Mouse (Mus musculus) lung, postnatal 10 days (tissue): ENCODE measurements at regions not wholly inside any gene's neighbourhood (a gene's known extent, or its start where the extent isn't known, plus 50 kb on each side); places are given as distances from the start of the nearest gene placed in this dataset.
A peak's percentile ranks its signal among the peaks of the same experiment; 100 is the strongest.

Experiments
- DNase-seq: peaks from one replicate; pipeline ENCODE4 v3.0.0; 2021

GRCm38 (mm10) chr1:194161469-194161868 lies 456.5 kb upstream of the Plxna2 start:
- no peak for DNase-seq

DNA sequence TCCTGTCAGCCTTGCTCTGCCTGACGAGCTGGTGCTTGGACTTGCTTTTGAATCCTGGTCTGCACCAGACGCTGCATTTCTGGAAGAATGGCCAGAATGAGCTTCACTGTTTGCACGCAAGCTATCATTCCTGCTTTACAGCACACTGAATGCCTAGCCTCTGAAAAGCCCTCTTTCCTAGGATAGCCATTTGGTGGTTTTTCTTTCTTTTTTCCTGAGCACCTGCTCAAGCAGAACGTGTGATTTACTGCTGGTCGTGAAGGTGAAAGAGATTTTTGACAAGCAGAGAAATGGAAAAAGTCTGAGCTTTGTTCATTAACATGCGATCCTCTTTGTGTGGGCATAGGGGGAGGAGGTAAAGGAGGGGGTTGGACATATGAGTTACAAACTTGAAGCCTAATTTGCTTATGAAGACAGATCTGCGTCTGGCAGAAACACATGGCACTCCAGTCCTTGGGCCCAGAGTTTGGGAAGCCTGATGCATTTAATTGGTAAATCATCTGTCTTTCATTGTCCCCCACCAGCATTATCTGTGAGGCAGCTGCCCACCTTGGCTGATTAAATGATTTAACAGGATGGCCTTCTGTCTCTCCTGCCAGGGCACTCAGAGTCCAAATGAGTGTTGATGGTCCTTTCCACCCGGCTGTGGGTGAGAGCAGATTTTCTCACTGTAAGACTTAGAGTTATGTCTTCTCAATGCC lies 457.1 kb upstream of the Plxna2 start:
- DNase-seq = no peak

DNA sequence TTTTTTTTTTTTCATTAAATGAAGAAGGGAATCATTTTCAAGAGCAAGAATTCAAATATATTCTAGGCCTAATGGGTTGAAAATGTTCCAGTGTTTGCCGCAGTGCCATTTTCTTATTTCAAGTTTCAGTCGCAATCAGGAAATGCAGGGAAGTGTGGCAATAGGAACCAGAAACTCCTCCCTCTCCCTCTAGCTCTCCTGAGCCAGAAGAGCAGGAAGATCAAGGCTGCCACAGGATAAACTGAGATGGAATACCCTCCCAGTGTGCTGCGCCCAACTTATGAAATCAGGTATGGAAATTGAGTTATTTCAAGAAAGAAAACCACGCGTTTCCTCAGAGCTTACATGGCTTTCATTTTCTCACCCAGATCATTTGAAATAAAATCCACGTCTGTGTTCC lies 460.8 kb upstream of the Plxna2 start:
- DNase-seq = no peak

DNA sequence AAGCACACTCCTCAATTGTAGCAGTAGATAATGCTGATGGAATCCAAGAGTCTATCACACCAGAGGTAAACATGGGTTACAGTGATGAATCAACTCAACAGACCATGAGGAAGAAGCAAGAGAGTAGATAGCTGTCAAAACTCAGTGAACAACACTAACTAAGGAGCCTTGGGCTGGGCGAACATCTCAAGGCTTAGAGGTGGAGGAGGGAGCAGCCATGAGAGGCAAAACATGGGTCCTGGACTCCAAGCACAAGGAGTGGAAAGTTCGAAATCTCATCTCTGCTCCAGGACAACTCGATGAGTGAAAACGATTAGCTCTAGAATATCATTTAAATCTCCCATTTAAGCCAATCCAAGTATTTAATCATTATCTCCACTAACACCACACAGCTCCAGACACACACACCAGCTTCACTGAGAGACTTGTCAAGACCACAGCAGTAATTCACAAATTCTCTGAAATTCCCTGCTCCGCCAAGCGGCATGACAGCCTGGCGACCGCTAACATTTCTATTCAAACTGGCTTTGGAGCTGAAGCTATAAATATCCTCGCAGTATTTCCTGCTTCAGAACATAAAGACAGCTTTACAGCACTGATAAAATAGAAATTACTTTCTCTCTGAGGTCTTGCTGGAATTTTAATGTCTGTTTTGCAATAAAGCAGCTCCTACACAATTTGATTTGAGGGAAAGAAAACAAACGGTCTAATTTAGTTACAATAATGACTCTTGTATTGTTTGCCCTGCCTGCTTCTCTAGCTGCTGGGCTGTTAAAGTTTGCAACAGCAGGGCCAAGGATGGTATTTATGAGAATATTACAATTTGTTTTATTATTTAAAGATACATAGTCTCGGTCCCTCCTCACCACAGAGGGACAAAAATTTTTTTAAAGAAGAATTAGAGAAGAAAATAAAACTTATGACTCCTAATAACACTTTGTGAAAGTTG lies 469.3 kb upstream of the Plxna2 start:
- peak; percentile 7 for DNase-seq

GRCm38 (mm10) chr1:194117631-194118360 lies 500.2 kb upstream of the Plxna2 start:
- DNase-seq = no peak

DNA sequence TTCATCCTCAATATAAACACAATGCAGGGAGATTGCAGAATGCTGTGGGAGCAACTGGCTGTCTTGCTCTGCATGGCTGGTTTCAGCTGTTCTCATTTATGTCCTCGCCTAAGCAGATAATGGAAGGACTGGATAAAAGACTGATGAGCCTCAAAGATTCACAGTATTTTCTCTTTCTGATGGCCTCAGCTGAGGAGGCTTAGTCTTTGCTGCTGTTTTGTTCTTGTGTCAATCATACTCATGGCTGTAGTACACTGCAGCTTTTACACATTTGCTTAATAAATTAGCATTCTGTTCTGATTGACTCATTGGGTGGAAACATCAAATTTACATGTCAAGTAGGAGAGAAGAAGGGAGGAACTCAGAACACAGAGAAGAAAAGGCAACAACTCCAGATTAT lies 503.6 kb upstream of the Plxna2 start:
- no peak for DNase-seq

GRCm38 (mm10) chr1:194111931-194112330 lies 506.1 kb upstream of the Plxna2 start:
- no peak for DNase-seq

GRCm38 (mm10) chr1:194109172-194110071 lies 508.6 kb upstream of the Plxna2 start:
- no peak for DNase-seq

DNA sequence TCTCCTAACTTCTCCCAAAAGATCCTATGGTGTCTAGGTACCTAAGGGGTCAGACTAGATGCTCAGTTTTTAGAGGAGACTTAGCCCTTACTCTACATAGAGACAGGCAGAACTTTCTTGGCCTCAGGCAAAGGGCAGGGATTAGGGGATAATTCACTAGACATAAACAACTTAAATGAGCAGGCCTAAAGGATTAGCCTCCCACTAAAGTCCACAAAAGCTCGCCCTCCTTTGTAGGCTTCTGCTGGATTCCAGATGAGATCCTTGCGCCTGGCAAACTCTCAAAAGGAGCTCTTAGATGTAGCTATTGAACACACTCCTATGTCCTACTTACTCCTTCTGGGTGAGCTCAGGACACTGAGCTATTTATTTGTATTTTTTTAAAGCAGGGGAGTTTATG lies 509.9 kb upstream of the Plxna2 start:
- no peak for DNase-seq

DNA sequence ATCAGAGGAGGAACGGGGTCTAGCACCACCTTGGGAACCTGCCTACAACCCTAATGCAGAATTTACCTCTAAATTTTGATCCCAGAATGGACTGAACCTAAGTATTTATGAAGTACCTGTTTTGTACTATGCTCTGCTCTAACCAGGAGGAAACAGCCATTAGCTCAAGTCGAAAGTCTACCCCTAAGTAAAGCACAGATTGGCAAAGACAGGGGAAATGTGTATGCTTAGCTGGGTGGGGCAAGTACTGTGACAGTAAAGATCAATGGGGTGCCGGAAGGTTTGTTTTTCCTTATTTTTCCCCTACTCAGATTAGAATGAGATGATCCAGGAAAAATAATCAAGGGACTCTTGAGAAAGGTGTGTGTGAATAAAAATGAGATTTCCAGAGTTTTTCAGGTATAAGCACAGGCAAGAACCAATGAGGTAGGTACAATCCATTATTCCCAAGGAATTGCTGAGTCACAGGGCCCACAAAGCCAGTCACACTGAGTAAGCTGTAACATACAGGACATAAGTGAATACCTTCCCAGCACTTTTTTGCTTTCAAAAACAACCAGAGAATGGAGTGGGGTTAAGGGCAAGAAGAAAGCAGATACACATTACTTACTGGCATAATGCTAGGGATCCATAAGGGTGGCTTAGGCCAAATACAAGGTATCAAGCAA lies 510.6 kb upstream of the Plxna2 start:
- DNase-seq = no peak

- no peak for DNase-seq
These were observed 528.0 kb upstream of the Plxna2 start for GRCm38 (mm10) chr1:194089918-194090548.

GRCm38 (mm10) chr1:194058512-194058911 lies 559.5 kb upstream of the Plxna2 start:
- DNase-seq = no peak

GRCm38 (mm10) chr1:194056544-194056943 lies 561.5 kb upstream of the Plxna2 start:
- no peak for DNase-seq

DNA sequence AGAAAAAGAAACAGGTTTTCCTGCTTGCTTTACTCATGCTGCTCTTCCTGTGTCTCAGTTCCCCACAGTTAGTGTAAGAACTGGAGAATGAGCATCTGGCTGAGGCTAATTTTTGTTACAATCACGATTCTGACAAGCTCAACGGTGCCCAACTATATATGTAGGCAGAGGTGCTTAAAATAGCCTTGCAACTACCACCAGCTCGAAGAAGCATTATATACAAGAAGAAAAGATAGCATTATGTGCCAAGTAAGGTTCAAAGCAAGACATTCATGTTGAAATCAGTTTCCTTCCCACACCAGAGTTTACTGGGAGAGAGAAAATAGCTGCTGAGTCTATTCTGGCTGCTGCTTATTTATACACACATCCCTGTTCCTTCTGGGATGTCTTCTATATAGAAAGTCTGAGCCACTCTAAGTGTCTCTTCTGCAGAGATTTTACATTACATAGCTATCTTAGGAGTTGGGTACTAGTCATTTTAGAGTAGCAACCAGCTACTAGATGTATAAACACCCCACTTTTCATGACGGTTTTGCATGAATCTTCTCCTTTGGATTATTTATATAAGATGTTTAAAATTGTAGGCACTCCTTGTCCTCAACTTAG lies 568.2 kb upstream of the Plxna2 start:
- no peak for DNase-seq

DNA sequence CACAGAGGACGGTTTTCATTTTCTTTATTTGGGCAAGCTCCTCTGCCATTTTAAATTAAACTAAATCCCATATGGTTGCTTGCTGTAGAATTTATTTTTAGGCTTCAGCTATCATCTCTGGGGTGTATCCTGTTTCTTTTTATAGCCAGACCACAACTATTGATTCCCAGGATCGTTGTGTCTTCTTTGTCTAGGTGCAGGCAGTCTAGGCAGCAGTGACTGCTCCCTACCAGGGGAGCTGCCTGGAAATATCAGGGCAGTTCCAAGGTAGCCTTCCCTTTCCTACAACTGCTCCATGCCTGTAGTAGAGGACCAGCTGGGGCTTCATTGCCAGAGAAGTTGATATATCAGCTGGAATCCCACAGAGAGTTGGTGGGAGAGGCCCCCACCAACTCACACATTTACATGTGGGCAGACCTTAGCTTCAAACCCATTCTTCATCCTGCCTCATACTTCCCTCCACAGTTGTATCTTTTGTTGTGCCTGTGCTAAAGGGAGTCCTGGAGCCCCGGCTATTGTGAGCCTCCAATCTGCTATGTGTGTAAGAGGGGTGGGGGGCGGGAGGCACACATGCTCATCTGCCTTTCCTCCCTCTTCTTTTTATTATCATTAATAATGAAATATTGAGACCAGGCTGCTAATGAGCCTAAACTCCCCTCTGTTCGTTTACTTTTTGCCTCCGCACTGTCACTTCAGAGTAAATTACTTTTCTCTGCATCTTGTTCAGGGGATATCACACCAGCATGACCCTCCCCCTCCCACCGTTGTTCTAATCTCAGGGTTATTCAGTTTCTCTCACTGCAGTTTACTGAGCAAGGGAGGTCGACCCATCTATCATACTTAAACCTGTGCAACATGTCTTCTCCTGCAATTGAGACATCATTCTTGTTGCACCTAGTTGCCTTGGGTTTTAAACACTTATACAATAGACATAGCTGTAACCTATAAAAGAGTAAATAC lies 576.3 kb upstream of the Plxna2 start:
- DNase-seq = no peak

GRCm38 (mm10) chr1:194038711-194039110 lies 579.3 kb upstream of the Plxna2 start:
- no peak for DNase-seq

- no peak for DNase-seq
These were observed 583.7 kb upstream of the Plxna2 start for GRCm38 (mm10) chr1:194034199-194034883.

- no peak for DNase-seq
These were observed 585.4 kb upstream of the Plxna2 start for GRCm38 (mm10) chr1:194032603-194033002.

DNA sequence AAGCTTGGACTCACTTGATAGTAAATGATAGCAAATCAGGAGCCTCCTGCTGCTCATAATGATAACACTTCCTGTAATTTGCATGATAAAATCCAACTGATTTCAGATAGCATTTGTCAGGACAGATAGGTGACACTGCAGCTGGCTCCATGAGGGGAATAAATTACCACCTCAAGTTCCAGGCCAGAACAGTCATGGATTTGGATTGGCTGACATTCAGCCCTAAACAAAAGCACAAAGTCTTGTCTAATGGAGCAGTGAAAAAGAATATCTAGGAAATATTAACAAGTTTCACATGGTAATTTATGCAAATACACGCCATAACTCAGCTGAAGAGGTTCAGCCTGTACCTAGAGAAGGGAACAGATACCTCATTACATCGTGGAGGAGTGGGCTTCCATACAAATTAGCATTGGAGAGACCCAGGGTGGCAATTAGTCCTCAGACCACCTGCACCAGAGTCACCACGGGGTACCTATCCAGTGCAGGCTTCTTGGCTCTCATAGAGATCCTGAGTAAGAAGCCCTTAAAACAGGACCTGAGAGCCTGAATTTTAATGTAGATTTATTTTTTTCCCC lies 587.3 kb upstream of the Plxna2 start:
- DNase-seq = no peak
